Mouse (Mus musculus) stomach, embryonic 14.5 days (tissue): Measurements from ENCODE around the gene Ramp3. TPM values are rescaled to one million over a fixed set of nuclear protein-coding genes. Genes with fewer than 3 reads are reported as not detected.
"Not testable (repeated sequence)": the region's sequence is repeated elsewhere in the genome, so short reads cannot be mapped to it uniquely, and the experiment has no call there.

Experiments
- ATAC-seq: fragments of 200-750 bp; cut with Nextera tagmentation; 2 replicates; pipeline ENCODE4 v1.8.0; 2017; ENCODE audit warnings: low read depth, moderate TSS enrichment; ENCODE audit not compliant: insufficient number of reproducible peaks, insufficient read depth, low FRiP score
- H3K27ac ChIP-seq: fragments of 300-500 bp; sonication (generic); 2 replicates; pipeline ENCODE4 v1.5.1; 2014; ENCODE audit warnings: mild to moderate bottlenecking, low read length, moderate library complexity, mixed read lengths
- H3K27me3 ChIP-seq: fragments of 300-500 bp; sonication (generic); 2 replicates; pipeline ENCODE4 v1.6.1; 2014; ENCODE audit warnings: low read length, control low read depth, mixed read lengths; ENCODE audit not compliant: control insufficient read depth, insufficient read depth
- H3K36me3 ChIP-seq: fragments of 300-500 bp; sonication (generic); 2 replicates; pipeline ENCODE4 v1.6.1; 2014; ENCODE audit warnings: mild to moderate bottlenecking, control low read depth, low read length, moderate library complexity, mixed read lengths; ENCODE audit not compliant: control insufficient read depth, insufficient read depth
- H3K4me1 ChIP-seq: fragments of 300-500 bp; sonication (generic); 2 replicates; pipeline ENCODE4 v1.6.1; 2014; ENCODE audit warnings: low read length, control low read depth, mixed read lengths; ENCODE audit not compliant: control insufficient read depth, insufficient read depth
- H3K4me2 ChIP-seq: fragments of 300-500 bp; sonication (generic); replicated peaks from 2 replicates; pipeline ENCODE4 v1.6.1; 2014; ENCODE audit warnings: low read depth, low read length, control low read depth
- H3K4me3 ChIP-seq: fragments of 300-500 bp; sonication (generic); 2 replicates; pipeline ENCODE4 v1.5.1; 2014; ENCODE audit warnings: low read depth, low read length, control low read depth
- H3K9ac ChIP-seq: fragments of 300-500 bp; sonication (generic); replicated peaks from 2 replicates; pipeline ENCODE4 v1.6.1; 2014; ENCODE audit warnings: low read depth, mild to moderate bottlenecking, control low read depth, low read length, moderate library complexity, mixed read lengths
- H3K9me3 ChIP-seq: fragments of 300-500 bp; sonication (generic); 2 replicates; pipeline ENCODE4 v1.6.1; 2016; ENCODE audit warnings: low read depth, low read length, control low read depth; ENCODE audit not compliant: control insufficient read depth
- WGBS: fragments of 180-500 bp; shearing (Covaris S2); extraction: QIAGEN DNeasy Blood & Tissue Kit; methylation state at CpG from one replicate; pipeline ENCODE4 v1.1.7; 2014; 5-methylcytosine and 5-hydroxymethylcytosine counted together
- polyA plus RNA-seq: library from polyadenylated mRNA; unstranded; fragments of >200 nt; fragmentation: Nextera tagmentation; extraction: Ambion mirVana; gene quantifications from 2 replicates; pipeline ENCODE4 v1.2.1, GENCODE M21; 2014

Gene Ramp3
- polyA plus RNA-seq, 1 experiment from 2014 or later: 8.5 TPM

- H3K4me1 ChIP-seq: peaks cover 18% of the 10 kb centered on the region
- ATAC-seq: no peak
- H3K4me2 ChIP-seq: no peak overlapping the region
- H3K4me3 ChIP-seq: no peak overlapping the region
- H3K36me3 ChIP-seq: peaks cover 10% of the 10 kb centered on the region
- no peak overlapping the region for H3K9ac ChIP-seq
- H3K27me3 ChIP-seq: no peaks in the 10 kb centered on the region
- WGBS: 29% methylated on average over 4 of the region's 4 CpGs
- H3K27ac ChIP-seq: no peak overlapping the region
- no peaks in the 10 kb centered on the region for H3K9me3 ChIP-seq
Measured at GRCm38 (mm10) chr11:6628568-6628967, 29.8 kb upstream of the Ramp3 start.

- no peak overlapping the region for H3K9ac ChIP-seq
- H3K27me3 ChIP-seq: no peaks in the 10 kb centered on the region
- H3K4me3 ChIP-seq: no peak overlapping the region
- no peaks in the 10 kb centered on the region for H3K9me3 ChIP-seq
- ATAC-seq: no peak
- peaks cover 7% of the 10 kb centered on the region for H3K4me1 ChIP-seq
- H3K36me3 ChIP-seq: no peaks in the 10 kb centered on the region
- H3K4me2 ChIP-seq: no peak overlapping the region
- H3K27ac ChIP-seq: no peak overlapping the region
Measured at GRCm38 (mm10) chr11:6629655-6630054, 28.7 kb upstream of the Ramp3 start.

DNA sequence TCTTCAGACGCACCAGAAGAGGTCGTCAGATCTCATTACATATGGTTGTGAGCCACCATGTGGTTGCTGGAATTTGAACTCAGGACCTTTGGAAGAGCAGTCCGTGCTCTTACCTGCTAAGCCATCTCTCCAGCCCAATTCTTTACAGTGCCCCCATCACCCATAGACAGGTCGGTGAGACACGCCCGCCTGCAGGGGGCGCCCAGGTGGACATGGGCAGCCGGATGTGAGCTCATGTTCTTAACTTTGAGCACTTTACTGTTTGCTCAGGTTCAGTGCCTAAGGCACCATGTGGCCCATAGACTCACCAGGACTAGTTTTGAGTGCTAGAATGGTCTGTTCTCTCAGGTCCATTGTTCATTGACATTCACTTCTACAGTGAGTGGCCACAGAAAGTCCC, 22.2 kb upstream of the Ramp3 start:
- Histone ChIP-seq H3K9me3 (no peaks in the 10 kb centered on the region), H3K4me2 (no peak overlapping the region)
- WGBS: 73% methylated on average over 8 of the region's 8 CpGs

DNA sequence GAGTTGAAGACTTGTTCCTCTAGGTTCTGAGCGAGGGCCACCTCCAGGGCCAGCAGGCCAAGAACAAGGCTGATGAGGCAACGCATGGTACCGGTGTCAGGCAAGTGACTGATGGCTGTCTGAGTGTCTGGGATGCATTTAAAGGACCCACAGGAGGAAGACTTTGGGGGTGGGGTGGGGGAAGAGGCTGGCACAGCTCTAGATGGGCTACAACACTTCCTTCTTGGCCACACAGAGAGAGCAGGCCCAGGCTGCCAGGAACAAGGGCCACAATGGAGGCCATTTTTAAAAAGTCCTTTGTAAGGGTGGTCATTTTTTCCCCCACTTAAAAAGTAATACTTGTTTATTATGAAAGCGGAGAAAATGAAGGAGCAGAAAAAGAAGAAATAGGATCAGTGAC, 19.8 kb upstream of the Ramp3 start, which contains the start of gene Wap:
Gene Wap (minus strand): TSS at position 101 of the 400 bp plus-strand sequence.
- no peaks in the 10 kb centered on the region for H3K9me3 ChIP-seq
- no peaks in the 10 kb centered on the region for H3K27me3 ChIP-seq
- H3K36me3 ChIP-seq: no peaks in the 10 kb centered on the region
- no peak within 1 kb of the TSS for H3K4me2 ChIP-seq
- no peak within 1 kb of the TSS for H3K9ac ChIP-seq
- 90% methylated on average over 4 of the region's 4 CpGs for WGBS
- H3K27ac ChIP-seq: no peak within 1 kb of the TSS
- no peaks in the 10 kb centered on the region for H3K4me1 ChIP-seq
- no peak within 1 kb of the TSS for H3K4me3 ChIP-seq
- no peak for ATAC-seq

More for the DNA sequence above, 22.2 kb upstream of the Ramp3 start:
- Histone ChIP-seq H3K27ac (no peak overlapping the region), H3K4me3 (no peak overlapping the region), H3K4me1 (no peaks in the 10 kb centered on the region), H3K36me3 (no peaks in the 10 kb centered on the region), H3K27me3 (no peaks in the 10 kb centered on the region), H3K9ac (no peak overlapping the region)
- ATAC-seq: no peak

DNA sequence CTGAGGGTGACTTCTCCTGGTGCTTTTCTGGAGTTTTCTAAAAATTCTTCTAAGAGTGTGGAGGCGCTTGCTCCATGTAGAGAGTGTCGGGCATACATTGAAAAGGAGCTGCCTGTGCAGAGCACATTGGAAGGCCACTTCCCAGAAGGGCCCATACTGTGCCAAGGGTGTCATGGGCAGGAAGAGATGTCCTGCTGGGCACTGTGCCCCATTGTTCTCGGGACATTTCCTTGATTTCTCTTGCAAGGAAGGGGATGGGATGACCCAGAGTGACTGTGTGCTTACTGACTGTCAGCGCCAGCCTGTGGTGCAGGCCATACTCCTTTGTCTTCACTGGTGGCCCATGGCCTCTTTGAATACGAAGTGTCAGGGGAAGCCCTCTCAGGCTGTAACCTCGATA, 19.2 kb upstream of the Ramp3 start:
- H3K4me3 ChIP-seq: no peak overlapping the region
- H3K27me3 ChIP-seq: no peaks in the 10 kb centered on the region
- WGBS: 75% methylated on average over 6 of the region's 6 CpGs
- ATAC-seq: no peak
- H3K27ac ChIP-seq: no peak overlapping the region
- H3K36me3 ChIP-seq: no peaks in the 10 kb centered on the region
- no peaks in the 10 kb centered on the region for H3K9me3 ChIP-seq
- no peaks in the 10 kb centered on the region for H3K4me1 ChIP-seq
- H3K4me2 ChIP-seq: no peak overlapping the region
- H3K9ac ChIP-seq: no peak overlapping the region

DNA sequence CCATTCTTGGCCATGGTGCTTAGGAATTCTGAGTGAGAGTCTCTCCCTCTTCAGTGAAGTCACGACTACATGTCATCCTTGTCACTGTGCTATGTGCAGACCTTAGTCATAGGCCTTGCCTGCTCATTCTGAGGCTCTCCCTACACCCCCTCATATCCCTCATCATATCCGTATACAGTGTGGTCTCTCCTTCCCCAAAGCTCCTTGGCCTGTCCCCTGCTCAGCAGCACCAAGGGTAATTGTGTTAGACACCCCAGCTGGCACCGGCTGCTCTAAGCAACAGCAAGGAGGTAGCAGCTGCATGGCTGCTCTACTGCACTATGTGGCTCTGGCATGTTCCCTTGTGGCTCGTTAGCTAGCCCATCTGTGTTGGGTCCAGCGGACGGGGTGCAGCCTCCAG, 13.8 kb upstream of the Ramp3 start:
- H3K9me3 ChIP-seq: no peaks in the 10 kb centered on the region
- no peak for ATAC-seq
- H3K27ac ChIP-seq: no peak overlapping the region
- no peak overlapping the region for H3K9ac ChIP-seq
- H3K4me2 ChIP-seq: no peak overlapping the region
- WGBS: 72% methylated on average over 6 of the region's 6 CpGs
- no peaks in the 10 kb centered on the region for H3K27me3 ChIP-seq
- H3K36me3 ChIP-seq: no peaks in the 10 kb centered on the region
- H3K4me1 ChIP-seq: no peaks in the 10 kb centered on the region
- no peak overlapping the region for H3K4me3 ChIP-seq

DNA sequence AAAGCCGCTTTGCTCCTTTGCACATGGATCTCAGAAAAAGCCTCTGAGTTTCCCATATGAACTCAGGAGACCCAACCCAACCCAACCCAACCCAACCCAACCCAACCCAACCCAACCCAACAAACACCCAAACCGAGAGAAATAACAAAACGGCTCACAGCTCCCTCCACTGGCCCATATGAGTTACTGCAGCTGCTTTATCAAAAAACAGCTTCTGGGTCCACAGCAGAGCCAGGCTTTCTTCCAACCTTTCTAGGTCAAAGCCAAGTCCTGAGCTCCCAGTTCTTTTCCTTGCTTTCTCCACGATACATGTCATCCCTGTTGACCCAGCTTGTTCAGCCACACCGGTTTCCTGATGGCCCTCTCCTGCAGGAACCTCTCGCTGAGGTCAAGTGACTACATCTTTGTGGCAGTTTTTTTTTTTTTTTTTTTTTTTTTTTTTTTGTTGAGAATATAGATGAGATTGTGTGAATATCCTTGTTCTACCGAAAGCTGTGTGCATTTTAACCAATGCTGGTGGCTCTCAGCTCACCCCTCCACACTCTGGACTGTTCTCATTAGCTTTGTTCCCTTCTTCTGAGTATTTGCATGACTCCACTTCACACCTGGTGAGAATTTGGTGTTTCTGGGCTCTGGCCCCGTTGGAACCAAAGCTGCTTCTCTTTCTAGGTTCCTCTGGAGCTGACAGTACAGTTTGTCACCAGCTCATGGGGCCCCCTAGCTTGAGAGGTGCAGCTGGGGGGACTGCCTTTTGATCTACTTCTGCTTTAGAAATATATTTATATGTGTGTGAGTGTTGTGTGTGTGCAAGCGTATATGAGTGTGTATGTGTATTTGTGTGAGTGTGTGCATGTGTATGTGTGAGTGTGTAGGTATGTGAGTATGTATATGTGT, 10.2 kb upstream of the Ramp3 start:
- H3K4me3 ChIP-seq: no peak overlapping the region
- H3K9ac ChIP-seq: no peak overlapping the region
- ATAC-seq: no peak
- H3K27ac ChIP-seq: no peak overlapping the region
- H3K27me3 ChIP-seq: no peaks in the 10 kb centered on the region
- no peaks in the 10 kb centered on the region for H3K9me3 ChIP-seq
- H3K36me3 ChIP-seq: no peaks in the 10 kb centered on the region
- no peaks in the 10 kb centered on the region for H3K4me1 ChIP-seq
- no peak overlapping the region for H3K4me2 ChIP-seq
- 56% methylated on average over 9 of the region's 9 CpGs for WGBS

GRCm38 (mm10) chr11:6650519-6650918, 7.8 kb upstream of the Ramp3 start:
- no peak overlapping the region for H3K4me2 ChIP-seq
- H3K36me3 ChIP-seq: no peaks in the 10 kb centered on the region
- H3K27me3 ChIP-seq: no peaks in the 10 kb centered on the region
- 60% methylated on average over 7 of the region's 7 CpGs for WGBS
- ATAC-seq: no peak
- H3K4me1 ChIP-seq: no peaks in the 10 kb centered on the region
- H3K9me3 ChIP-seq: no peaks in the 10 kb centered on the region
- no peak overlapping the region for H3K9ac ChIP-seq
- no peak overlapping the region for H3K4me3 ChIP-seq
- H3K27ac ChIP-seq: no peak overlapping the region

DNA sequence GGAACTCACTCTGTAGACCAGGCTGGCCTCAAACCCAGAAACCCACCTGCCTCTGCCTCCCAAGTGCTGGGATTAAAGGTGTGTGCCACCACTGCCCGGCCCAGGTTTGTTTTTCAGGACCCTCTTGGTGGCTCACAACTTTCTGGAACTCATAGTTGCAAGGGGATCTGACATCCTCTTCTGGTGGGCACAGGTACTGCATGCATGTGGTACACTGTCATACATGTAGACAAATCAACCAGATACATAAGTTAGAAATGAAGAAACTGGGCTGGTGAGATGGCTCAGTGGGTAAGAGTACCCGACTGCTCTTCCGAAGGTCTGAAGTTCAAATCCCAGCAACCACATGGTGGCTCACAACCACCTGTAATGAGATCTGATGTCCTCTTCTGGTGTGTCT, 5.3 kb upstream of the Ramp3 start:
- not testable (repeated sequence) for H3K9ac ChIP-seq, H3K4me2 ChIP-seq, H3K27me3 ChIP-seq, ATAC-seq, H3K4me3 ChIP-seq, H3K4me1 ChIP-seq, H3K9me3 ChIP-seq, H3K27ac ChIP-seq, H3K36me3 ChIP-seq
- 91% methylated on average over 3 of the region's 3 CpGs for WGBS
